Mouse (Mus musculus) embryonic facial prominence, embryonic 13.5 days (tissue): ENCODE measurements around the gene Gm20441. TPM values are rescaled to one million over a fixed set of nuclear protein-coding genes. Genes with fewer than 3 reads are reported as not detected.
"Not testable (repeated sequence)": the region's sequence is repeated elsewhere in the genome, so short reads cannot be mapped to it uniquely, and the experiment has no call there.

Source experiments
- ATAC-seq: fragments of 200-750 bp; cut with Nextera tagmentation; 2 replicates; pipeline ENCODE4 v1.8.0; 2017; ENCODE audit warnings: low read depth; ENCODE audit not compliant: insufficient number of reproducible peaks, insufficient read depth, low FRiP score, low TSS enrichment
- H3K27ac ChIP-seq: fragments of 300-500 bp; sonication (generic); 2 replicates; pipeline ENCODE4 v1.5.1; 2015; ENCODE audit warnings: moderate library complexity, mild to moderate bottlenecking, inconsistent platforms
- H3K27me3 ChIP-seq: fragments of 300-500 bp; sonication (generic); 2 replicates; pipeline ENCODE4 v1.6.1; 2015; ENCODE audit warnings: mild to moderate bottlenecking, inconsistent platforms
- H3K36me3 ChIP-seq: fragments of 300-500 bp; sonication (generic); 2 replicates; pipeline ENCODE4 v1.6.1; 2015; ENCODE audit warnings: mild to moderate bottlenecking, inconsistent platforms
- H3K4me1 ChIP-seq: fragments of 300-500 bp; sonication (generic); 2 replicates; pipeline ENCODE4 v1.6.1; 2015; ENCODE audit warnings: inconsistent platforms
- H3K4me2 ChIP-seq: fragments of 300-500 bp; sonication (generic); 2 replicates; pipeline ENCODE4 v1.6.1; 2015; ENCODE audit warnings: moderate library complexity, mild to moderate bottlenecking, inconsistent platforms
- H3K4me3 ChIP-seq: fragments of 300-500 bp; sonication (generic); 2 replicates; pipeline ENCODE4 v1.5.1; 2015; ENCODE audit warnings: mild to moderate bottlenecking, inconsistent platforms
- H3K9ac ChIP-seq: fragments of 300-500 bp; sonication (generic); 2 replicates; pipeline ENCODE4 v1.6.1; 2015; ENCODE audit warnings: mild to moderate bottlenecking, inconsistent platforms
- H3K9me3 ChIP-seq: fragments of 300-500 bp; sonication (generic); 2 replicates; pipeline ENCODE4 v1.6.1; 2016; ENCODE audit warnings: inconsistent platforms
- WGBS: fragments of 180-500 bp; shearing (Covaris S2); methylation state at CpG from one replicate; pipeline ENCODE4 v1.1.7; 2015; ENCODE audit warnings: mixed read lengths; 5-methylcytosine and 5-hydroxymethylcytosine counted together
- polyA plus RNA-seq: library from polyadenylated mRNA; unstranded; fragments of >200 nt; fragmentation: Nextera tagmentation; extraction: Ambion mirVana; gene quantifications from 2 replicates; pipeline ENCODE4 v1.2.1, GENCODE M21; 2015

Gene Gm20441
- polyA plus RNA-seq, 1 experiment from 2014 or later, result not detected

- 78% methylated on average over 2 of the region's 2 CpGs for WGBS
- H3K4me3 ChIP-seq, result no peak overlapping the region
- no peak for ATAC-seq
- H3K36me3 ChIP-seq, result no peaks in the 10 kb centered on the region
- no peak overlapping the region for H3K27ac ChIP-seq
- H3K4me1 ChIP-seq, result peaks cover 22% of the 10 kb centered on the region
- no peaks in the 10 kb centered on the region; the same call in 1 of the 2 replicates for H3K9me3 ChIP-seq
- H3K27me3 ChIP-seq, result peaks cover 15% of the 10 kb centered on the region
- H3K9ac ChIP-seq, result no peak overlapping the region
- H3K4me2 ChIP-seq, result no peak overlapping the region
These were observed 2.9 kb downstream of the Gm20441 start for GRCm38 (mm10) chr10:75777885-75778284.

- Histone ChIP-seq H3K4me3 (no peak overlapping the region), H3K4me2 (no peak overlapping the region), H3K36me3 (no peaks in the 10 kb centered on the region), H3K9ac (no peak overlapping the region), H3K9me3 (no peaks in the 10 kb centered on the region; the same call in 1 of the 2 replicates), H3K27ac (no peak overlapping the region), H3K27me3 (peaks cover 15% of the 10 kb centered on the region), H3K4me1 (peaks cover 33% of the 10 kb centered on the region)
- no peak for ATAC-seq
- 84% methylated on average over 6 of the region's 6 CpGs for WGBS
These were observed 4.2 kb downstream of the Gm20441 start for GRCm38 (mm10) chr10:75776562-75776961.

GRCm38 (mm10) chr10:75774587-75774986, 6.2 kb downstream of the Gm20441 start:
- H3K27me3 ChIP-seq, result peaks cover 5% of the 10 kb centered on the region
- H3K4me2 ChIP-seq, result no peak overlapping the region
- H3K27ac ChIP-seq, result no peak overlapping the region
- H3K4me1 ChIP-seq, result peaks cover 18% of the 10 kb centered on the region
- H3K9ac ChIP-seq, result no peak overlapping the region
- no peak overlapping the region for H3K4me3 ChIP-seq
- ATAC-seq, result no peak
- 91% methylated on average over 9 of the region's 9 CpGs for WGBS
- no peaks in the 10 kb centered on the region for H3K36me3 ChIP-seq
- H3K9me3 ChIP-seq, result no peaks in the 10 kb centered on the region; the same call in 1 of the 2 replicates

GRCm38 (mm10) chr10:75774102-75774501, 6.7 kb downstream of the Gm20441 start:
- Histone ChIP-seq H3K9ac (no peak overlapping the region), H3K4me2 (no peak overlapping the region), H3K27me3 (peaks cover under 1% of the 10 kb centered on the region; the same call in 1 of the 2 replicates), H3K9me3 (no peaks in the 10 kb centered on the region; the same call in 1 of the 2 replicates), H3K27ac (no peak overlapping the region), H3K4me3 (no peak overlapping the region), H3K4me1 (peaks cover 15% of the 10 kb centered on the region), H3K36me3 (no peaks in the 10 kb centered on the region)
- 93% methylated on average over 5 of the region's 5 CpGs for WGBS
- no peak for ATAC-seq

- Histone ChIP-seq H3K4me2 (peak within 1 kb of the TSS; percentile 94), H3K36me3 (no peaks in the 10 kb centered on the region), H3K4me1 (peaks cover 15% of the 10 kb centered on the region), H3K9me3 (no peaks in the 10 kb centered on the region; the same call in 1 of the 2 replicates), H3K4me3 (peak within 1 kb of the TSS; percentile 70), H3K27ac (peak within 1 kb of the TSS; percentile 36; the same call in 1 of the 2 replicates), H3K27me3 (no peaks in the 10 kb centered on the region), H3K9ac (peak within 1 kb of the TSS; percentile 75)
- WGBS, result under 1% methylated on average over 46 of the region's 47 CpGs
- ATAC-seq, result peak; percentile 93
These were observed 7.7 kb downstream of the Gm20441 start, which contains the start of gene Ddt for GRCm38 (mm10) chr10:75772795-75773664. Ddt (minus strand) TSS chr10:75773414.

GRCm38 (mm10) chr10:75767756-75768155, 13.0 kb downstream of the Gm20441 start:
- not testable (repeated sequence) for H3K9me3 ChIP-seq, H3K4me2 ChIP-seq, H3K27me3 ChIP-seq, H3K36me3 ChIP-seq, H3K9ac ChIP-seq, H3K4me3 ChIP-seq, ATAC-seq, H3K27ac ChIP-seq
- H3K4me1 ChIP-seq, result peaks cover 22% of the 10 kb centered on the region
- 34% methylated on average over 5 of the region's 5 CpGs for WGBS

GRCm38 (mm10) chr10:75766856-75767255, 13.9 kb downstream of the Gm20441 start:
- H3K27ac ChIP-seq, result no peak overlapping the region
- H3K36me3 ChIP-seq, result no peaks in the 10 kb centered on the region
- no peak overlapping the region for H3K4me2 ChIP-seq
- H3K27me3 ChIP-seq, result no peaks in the 10 kb centered on the region
- peaks cover 16% of the 10 kb centered on the region for H3K4me1 ChIP-seq
- WGBS, result 82% methylated on average over 6 of the region's 6 CpGs
- no peak overlapping the region for H3K4me3 ChIP-seq
- ATAC-seq, result no peak
- H3K9me3 ChIP-seq, result no peaks in the 10 kb centered on the region
- H3K9ac ChIP-seq, result no peak overlapping the region

GRCm38 (mm10) chr10:75764519-75765473, 16.0 kb downstream of the Gm20441 start:
- ATAC-seq, result no peak
- no peaks in the 10 kb centered on the region for H3K9me3 ChIP-seq
- 1% methylated on average over 27 of the region's 27 CpGs for WGBS
- peak overlapping the region; percentile 3; the same call in 1 of the 2 replicates for H3K27ac ChIP-seq
- H3K4me2 ChIP-seq, result peak overlapping the region; percentile 82
- no peaks in the 10 kb centered on the region for H3K27me3 ChIP-seq
- peak overlapping the region; percentile 90 for H3K4me3 ChIP-seq
- H3K36me3 ChIP-seq, result peaks cover 11% of the 10 kb centered on the region; the same call in 1 of the 2 replicates
- H3K4me1 ChIP-seq, result peaks cover 15% of the 10 kb centered on the region
- H3K9ac ChIP-seq, result peak overlapping the region; percentile 87

GRCm38 (mm10) chr10:75763682-75764518, 16.9 kb downstream of the Gm20441 start, which contains the start of gene Cabin1:
Cabin1 (minus strand) TSS chr10:75764341.
- H3K27ac ChIP-seq, result peak within 1 kb of the TSS; percentile 60
- H3K36me3 ChIP-seq, result peaks cover 11% of the 10 kb centered on the region; the same call in 1 of the 2 replicates
- WGBS, result under 1% methylated on average over 61 of the region's 61 CpGs
- H3K9ac ChIP-seq, result peak within 1 kb of the TSS; percentile 87
- H3K4me1 ChIP-seq, result peaks cover 15% of the 10 kb centered on the region
- H3K4me3 ChIP-seq, result peak within 1 kb of the TSS; percentile 90
- peak; percentile 97 for ATAC-seq
- H3K27me3 ChIP-seq, result no peaks in the 10 kb centered on the region
- H3K4me2 ChIP-seq, result peak within 1 kb of the TSS; percentile 82
- no peaks in the 10 kb centered on the region for H3K9me3 ChIP-seq

GRCm38 (mm10) chr10:75762413-75762812, 18.3 kb downstream of the Gm20441 start:
- 92% methylated on average over 3 of the region's 3 CpGs for WGBS

More at GRCm38 (mm10) chr10:75762413-75762812, 18.3 kb downstream of the Gm20441 start:
- H3K4me2 ChIP-seq, result no peak overlapping the region
- H3K9me3 ChIP-seq, result no peaks in the 10 kb centered on the region
- 0 out of 2 replicates have a peak overlapping the region, but pooled peaks have one; percentile 16 for H3K9ac ChIP-seq
- H3K36me3 ChIP-seq, result peaks cover 23% of the 10 kb centered on the region
- no peak overlapping the region for H3K4me3 ChIP-seq
- no peak for ATAC-seq
- no peaks in the 10 kb centered on the region for H3K27me3 ChIP-seq
- peaks cover 15% of the 10 kb centered on the region for H3K4me1 ChIP-seq
- no peak overlapping the region for H3K27ac ChIP-seq
